Mouse (Mus musculus) heart, postnatal 10 days (tissue): ENCODE data around the gene Olfr986. TPM values are rescaled to one million over a fixed set of nuclear protein-coding genes. Genes with fewer than 3 reads are reported as not detected.

ENCODE experiments used
- DNase-seq, 2 experiments: peaks; one replicate each; pipeline ENCODE4 v3.0.0; 2021
- intact Hi-C: fragments of 180-260 bp; cut with DNase I; formaldehyde crosslinking; loops from one replicate; pipeline ENCODE4 v1.15.1; 2025
- total RNA-seq, 2 experiments: library from RNA; stranded (reverse); gene quantifications; 2 replicates each; pipeline ENCODE4 v1.2.3; 2021

Gene Olfr986
- total RNA-seq, 2 experiments from 2014 or later: 0.07 TPM; not detected in 1

DNA sequence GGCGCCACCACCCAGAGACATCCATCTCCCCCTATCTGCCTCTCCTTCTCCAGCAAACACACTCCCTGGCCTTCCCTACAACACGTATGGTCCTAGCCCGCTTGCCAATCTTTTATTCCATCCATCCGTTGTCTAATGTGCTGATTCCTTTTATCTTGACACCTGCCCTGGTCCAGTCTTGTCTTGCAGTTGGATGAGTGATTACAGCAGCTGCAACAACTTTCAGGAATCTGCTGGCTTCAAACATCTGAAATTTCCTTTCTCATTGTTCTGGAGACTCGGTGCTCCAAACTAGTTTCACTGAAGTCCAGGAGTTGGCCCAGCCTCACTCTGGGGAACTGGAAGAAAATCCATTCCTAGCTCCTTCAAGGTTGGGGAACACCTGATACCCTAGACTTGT, 48.8 kb downstream of the Olfr986 start:
- intact Hi-C loops: loop anchor here (5.0 to 10.0 kb wide), 2 partner anchors 158 to 185 kb away; no protein-coding TSS in a partner anchor
- DNase-seq: no peak

- no peak for DNase-seq
- intact Hi-C loops: no loop called here
Measured at GRCm38 (mm10) chr9:40231019-40231418, 50.3 kb downstream of the Olfr986 start.

DNA sequence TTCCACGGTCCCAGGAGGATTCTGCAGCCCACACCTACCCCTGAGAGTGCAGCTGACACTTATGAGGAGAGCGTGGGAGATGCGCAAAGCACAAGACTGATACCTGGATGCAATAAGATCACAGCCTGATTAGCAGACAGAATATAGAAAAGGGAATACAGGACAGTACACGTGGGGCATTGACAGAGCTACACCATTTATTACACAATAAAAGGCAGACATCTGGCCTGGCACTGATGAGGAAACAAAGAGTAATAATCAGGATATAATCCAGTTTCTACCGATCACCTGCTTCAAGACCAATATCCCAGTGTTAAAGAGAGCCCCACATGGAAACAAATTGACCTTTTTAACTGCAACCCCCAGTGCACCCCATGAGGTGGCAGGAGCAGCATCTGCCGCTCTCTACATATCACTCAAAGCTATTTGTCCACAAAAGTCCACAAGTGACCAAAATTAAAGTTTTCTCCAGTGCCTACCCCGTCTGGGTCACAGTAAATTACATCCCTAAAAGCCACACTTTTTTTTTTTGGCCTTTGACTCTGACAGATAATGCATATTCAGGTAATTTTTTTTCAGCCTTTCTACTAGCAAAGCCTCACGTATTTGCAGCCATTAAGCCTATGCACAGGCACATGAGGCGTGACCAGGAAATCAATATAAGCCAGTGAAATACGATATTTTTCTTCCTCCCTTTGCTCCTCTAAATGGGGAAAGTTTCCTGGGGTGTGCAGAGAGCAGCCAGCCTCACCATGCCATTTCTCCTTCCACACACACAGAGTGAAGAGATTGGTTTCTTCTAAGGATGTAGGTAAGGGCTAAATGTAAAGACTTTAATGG, 53.7 kb downstream of the Olfr986 start:
- intact Hi-C loops: no loop called here
- DNase-seq: no peak

- DNase-seq: no peak
- intact Hi-C loops: no loop called here
Measured at GRCm38 (mm10) chr9:40235220-40235619, 54.5 kb downstream of the Olfr986 start.

Other genes starting within 250 kb of the Olfr986 start
- gene Olfr974, start 243.4 kb upstream of the Olfr986 start, total RNA-seq: not detected
- gene Olfr975, start 228.9 kb upstream of the Olfr986 start, total RNA-seq: not detected
- not detected for gene Olfr976, start 219.8 kb upstream of the Olfr986 start, total RNA-seq
- gene Olfr978, start 188.8 kb upstream of the Olfr986 start, total RNA-seq: not detected
- gene Olfr979, start 177.5 kb upstream of the Olfr986 start, total RNA-seq: not detected
- not detected for gene Olfr980, start 171.3 kb upstream of the Olfr986 start, total RNA-seq
- gene Olfr981, start 159.5 kb upstream of the Olfr986 start, total RNA-seq: not detected
- gene Olfr982, start 107.1 kb upstream of the Olfr986 start, total RNA-seq: not detected
- gene Olfr983, start 87.3 kb upstream of the Olfr986 start, total RNA-seq: not detected
- gene Olfr984, start 66.7 kb upstream of the Olfr986 start, total RNA-seq: not detected
- not detected for gene Olfr985, start 50.7 kb upstream of the Olfr986 start, total RNA-seq
- not detected for gene Tmem225, start 32.8 kb upstream of the Olfr986 start, total RNA-seq
- 1 to 10 TPM; 2.9 to 3.3 TPM for gene Zfp202, start 11.4 kb downstream of the Olfr986 start, total RNA-seq
- gene Scn3b, start 88.3 kb downstream of the Olfr986 start, total RNA-seq: 1 to 10 TPM; 1.3 to 2.1 TPM